Mouse (Mus musculus): ENCODE measurements around the gene Clec11a.

The Clec11a gene

GRCm38 (mm10) chr7:44306516-44307240, at the start of gene Clec11a:
Clec11a (minus strand) TSS chr7:44306902.
- DNase-seq (ENCODE audit: low read depth) = no peak

DNA sequence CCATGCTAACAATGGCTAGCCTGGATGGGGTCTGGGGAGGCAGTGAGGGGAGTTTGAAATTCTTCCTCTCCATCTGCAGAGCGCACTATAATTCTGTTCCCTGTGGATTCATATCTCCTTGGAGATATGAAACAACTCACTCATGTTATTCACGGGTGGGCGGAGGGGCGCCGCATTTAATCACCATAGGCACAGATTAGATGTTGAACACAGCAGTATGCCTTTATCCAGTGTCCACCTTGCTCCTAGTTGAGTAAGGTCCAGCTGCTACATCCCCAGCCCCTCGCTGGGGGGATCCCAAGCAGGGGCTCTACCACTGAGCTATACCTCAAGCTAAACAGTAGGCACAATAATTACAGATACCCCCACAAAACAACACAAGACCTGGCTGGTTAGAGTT, 48.7 kb upstream of the Clec11a start:
- DNase-seq (ENCODE audit: low read depth) = no peak

GRCm38 (mm10) chr7:44353601-44354340, 47.1 kb upstream of the Clec11a start:
- no peak for DNase-seq (ENCODE audit: low read depth)

GRCm38 (mm10) chr7:44352750-44353600, 46.3 kb upstream of the Clec11a start:
- DNase-seq (ENCODE audit: low read depth) = no peak

DNA sequence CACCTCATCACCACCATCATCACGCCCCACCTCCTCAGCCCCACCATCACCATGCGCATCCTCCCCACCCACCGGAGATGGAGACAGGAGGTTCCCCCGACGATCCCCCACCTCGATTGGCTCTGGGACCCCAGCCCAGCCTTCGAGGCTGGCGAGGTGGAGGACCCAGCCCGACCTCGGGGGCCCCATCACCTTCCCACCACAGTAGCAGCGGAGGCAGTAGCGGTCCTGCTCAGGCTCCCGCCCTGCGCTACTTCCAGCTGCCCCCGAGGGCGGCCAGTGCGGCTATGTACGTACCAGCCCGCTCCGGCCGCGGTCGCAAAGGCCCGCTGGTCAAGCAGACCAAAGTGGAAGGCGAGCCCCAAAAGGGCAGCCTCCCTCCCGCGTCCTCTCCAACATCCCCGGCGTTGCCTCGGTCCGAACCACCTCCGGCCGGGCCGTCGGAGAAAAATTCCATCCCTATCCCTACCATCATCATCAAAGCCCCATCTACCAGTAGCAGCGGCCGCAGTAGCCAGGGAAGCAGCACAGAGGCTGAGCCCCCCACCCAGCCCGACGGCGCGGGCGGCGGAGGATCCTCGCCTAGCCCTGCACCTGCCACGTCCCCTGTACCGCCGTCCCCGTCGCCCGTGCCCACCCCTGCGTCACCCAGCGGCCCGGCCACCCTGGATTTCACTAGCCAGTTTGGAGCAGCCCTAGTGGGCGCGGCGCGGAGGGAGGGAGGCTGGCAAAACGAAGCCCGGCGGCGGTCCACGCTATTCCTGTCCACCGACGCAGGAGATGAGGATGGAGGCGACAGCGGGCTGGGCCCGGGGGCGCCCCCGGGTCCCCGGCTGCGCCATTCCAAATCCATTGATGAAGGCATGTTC, 45.4 kb upstream of the Clec11a start:
- no peak for DNase-seq (ENCODE audit: low read depth)

DNA sequence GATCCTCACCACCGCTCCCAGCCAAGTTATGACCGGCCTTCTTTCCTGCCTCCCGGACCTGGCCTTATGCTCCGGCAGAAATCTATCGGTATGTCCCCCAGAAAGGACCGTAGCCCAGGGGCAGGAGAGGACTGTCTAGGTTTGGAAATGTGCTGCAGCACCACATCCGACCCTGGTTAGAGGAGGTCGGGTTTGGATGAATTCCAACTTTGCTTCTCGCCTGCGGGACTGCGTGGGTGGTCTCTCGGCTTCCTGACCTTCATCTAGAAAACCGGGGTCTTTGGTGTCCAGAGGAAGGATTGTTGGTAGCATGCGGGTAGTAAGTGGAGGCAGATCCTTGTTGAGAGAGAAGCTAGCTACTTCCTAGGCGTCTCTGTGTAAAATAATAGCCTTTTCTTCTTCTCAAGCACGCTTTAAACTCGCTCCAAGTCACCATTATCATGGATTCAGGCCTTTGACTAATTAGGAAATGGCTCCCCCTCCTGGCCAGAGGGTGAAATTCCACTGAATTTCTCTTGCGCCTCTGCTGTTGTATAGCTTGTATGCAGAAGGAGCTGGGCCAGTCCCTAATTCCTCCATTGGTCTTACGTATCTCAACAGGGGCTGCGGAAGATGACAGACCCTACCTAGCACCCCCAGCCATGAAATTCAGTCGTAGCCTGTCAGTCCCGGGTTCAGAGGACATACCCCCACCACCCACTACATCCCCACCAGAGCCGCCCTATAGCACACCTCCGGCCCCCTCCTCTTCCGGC, 44.4 kb upstream of the Clec11a start:
- peak; percentile 81 for DNase-seq (ENCODE audit: low read depth)

- DNase-seq (ENCODE audit: low read depth) = no peak
Measured at GRCm38 (mm10) chr7:44349043-44349442, 42.3 kb upstream of the Clec11a start.

DNA sequence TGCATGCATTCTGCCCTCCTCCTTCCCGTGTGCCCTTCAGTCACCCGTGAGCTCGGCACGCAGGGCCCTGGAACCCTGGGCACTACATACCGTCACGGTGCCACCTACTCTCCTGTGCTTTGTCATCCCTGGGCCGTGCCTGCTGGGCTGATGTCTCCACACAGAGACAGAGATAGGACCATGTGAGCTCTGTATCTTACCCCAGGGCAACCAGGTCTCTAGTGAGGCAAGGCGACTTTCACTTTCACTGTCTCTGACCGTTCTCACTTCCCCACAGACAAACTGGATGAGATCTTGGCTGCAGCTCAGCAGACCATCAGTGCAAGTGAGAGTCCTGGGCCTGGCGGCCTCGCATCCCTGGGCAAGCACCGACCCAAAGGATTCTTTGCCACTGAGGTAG, 37.9 kb upstream of the Clec11a start:
- DNase-seq (ENCODE audit: low read depth) = no peak

DNA sequence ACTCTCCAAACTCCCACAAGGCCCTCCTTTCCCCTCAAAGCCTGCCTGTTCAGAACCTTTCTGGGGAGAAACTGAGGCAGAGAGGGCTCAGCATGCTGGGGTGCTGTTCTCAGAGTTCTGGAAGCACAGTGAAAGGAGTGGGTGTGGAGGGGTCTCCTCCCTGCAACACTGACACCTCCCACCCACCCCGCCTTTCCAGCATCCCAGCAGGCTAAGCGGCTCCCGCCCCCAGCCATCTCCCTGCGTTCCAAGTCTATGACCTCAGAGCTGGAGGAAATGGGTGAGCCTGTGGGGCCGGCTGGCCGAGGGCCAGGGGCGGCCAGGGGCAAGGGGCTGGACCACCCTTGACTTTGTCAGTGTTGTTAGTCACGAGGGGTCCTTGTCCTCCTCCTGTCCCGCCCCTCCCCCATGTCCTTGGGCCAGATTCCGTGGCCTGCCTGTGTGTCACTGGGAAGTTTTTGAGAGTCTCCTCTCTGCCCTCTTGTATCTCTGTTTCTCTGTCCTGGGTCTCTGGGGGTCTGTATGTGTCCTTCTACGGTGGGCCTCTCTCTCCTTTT, 36.8 kb upstream of the Clec11a start:
- DNase-seq (ENCODE audit: low read depth) = no peak

- no peak for DNase-seq (ENCODE audit: low read depth)
Measured at GRCm38 (mm10) chr7:44341714-44342113, 35.0 kb upstream of the Clec11a start.

DNA sequence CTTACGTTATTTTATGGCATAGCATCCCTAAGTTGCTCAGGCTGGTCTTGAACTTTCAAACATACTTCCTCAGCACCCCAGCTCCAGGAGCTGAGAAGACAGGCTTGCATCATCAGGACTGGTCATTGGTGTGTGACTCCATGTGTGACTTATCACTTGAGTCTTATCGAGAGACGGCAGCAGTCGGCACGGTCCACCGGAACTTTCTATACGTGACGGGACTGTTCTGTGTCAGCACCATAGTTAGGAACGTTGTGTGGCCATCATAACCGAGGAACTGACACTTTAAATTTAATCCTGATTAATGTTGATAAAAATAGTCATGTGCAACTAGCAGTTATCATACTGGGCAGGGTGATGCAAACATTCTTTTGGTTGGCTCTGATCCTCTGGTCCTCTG, 34.4 kb upstream of the Clec11a start:
- DNase-seq (ENCODE audit: low read depth) = no peak

DNA sequence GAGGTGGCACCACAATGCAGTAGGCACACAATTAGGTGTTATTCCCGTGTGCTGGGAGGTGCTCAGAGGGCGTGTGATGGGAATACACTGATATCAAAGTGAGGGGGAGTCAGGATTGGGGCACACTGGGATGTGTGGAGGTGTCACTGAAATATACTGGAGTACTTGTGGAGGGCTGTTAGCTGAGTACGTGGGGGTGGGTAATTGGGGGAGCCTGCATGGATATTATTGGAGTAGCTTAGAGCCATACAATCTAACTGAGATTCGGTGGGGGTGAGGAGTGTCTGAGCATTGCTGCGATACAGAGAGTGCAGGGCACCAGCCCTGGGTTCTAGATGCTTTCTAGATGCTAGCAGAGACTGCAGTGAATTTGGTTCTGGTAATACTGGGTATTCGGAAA, 33.5 kb upstream of the Clec11a start:
- no peak for DNase-seq (ENCODE audit: low read depth)

DNA sequence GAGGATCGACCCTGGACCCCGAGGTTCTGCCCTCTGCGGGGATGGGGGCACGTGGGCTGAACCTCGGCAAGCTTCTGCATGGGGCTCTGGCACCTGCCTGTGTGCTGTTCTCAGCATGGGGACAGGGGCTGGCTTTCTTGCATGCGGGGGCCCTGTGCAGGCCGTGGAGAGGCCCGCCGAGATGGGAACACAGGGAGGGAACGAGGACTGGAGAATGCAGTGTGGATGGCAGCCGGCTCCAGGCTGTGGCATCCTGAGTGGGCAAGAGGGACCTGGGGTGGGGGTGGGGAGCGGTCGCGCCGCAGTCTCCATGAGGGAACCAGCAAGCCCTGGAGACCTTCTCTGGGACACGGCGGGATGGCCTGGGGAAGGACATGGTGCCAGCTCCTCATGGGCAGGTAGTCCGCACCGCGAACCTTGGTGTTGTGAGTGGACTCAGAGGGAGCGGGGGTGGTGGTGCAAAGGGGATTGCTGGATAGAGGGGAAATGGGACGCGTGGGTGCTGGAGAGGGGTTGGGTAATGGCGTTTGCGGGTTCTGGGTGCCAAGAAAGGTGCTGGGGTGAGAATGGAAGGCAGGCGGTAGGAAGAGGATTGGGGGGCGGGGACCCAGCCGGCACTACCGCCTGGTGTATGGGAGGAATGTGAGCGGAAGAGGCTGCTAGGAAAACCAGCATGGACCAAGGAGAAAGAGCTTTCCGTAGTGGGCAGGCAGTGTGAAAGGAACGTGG, 30.6 kb upstream of the Clec11a start:
- DNase-seq (ENCODE audit: low read depth) = no peak

DNA sequence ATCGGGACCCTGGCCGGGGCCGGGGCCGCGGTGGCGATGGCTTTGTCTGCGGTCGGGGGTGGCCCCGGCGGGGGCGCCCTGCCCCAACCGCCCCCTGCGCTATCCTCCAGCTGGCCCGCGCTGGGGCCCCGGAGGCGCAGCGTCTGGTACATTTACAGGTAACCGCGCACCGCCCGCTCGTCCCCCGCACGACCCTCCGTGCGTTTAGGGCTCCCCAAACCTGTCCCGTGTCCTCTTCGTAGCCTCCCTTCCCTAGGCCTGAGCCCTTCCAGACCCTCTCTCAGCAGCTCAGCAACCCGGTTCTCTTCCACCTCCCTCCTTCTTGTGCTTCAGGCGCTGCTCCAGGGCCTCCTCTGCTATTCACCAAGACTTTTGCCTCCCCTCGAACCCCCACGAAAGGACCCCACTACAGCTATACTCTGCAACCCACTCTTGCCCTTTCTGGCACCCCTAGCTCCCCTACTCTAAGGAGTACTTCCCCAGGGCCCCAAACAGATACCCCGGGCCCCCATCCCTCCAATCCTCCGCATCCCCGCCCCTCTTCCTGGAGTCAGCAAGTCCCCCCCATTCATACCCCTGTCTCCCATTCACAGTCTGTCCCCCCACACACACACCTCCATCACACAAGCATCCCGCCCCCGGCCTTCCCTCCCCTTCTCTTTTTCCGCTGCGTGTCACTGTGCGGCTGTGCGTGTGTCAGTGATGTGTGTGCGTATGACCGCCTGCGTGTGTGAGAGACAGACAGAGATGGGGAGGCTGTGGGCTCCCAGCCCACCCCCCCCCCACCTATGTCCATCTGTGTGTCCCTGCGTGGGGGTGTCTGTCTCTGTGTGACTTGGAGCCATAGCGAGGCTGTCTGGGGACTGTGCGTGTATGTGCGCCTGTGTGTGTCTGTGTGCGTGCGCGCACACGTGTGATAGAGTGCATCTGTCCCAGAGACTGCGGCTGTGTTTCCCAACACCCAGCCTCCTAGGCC, 29.6 kb upstream of the Clec11a start:
- no peak for DNase-seq (ENCODE audit: low read depth)

- no peak for DNase-seq (ENCODE audit: low read depth)
Measured at GRCm38 (mm10) chr7:44335031-44335878, 28.6 kb upstream of the Clec11a start.

DNA sequence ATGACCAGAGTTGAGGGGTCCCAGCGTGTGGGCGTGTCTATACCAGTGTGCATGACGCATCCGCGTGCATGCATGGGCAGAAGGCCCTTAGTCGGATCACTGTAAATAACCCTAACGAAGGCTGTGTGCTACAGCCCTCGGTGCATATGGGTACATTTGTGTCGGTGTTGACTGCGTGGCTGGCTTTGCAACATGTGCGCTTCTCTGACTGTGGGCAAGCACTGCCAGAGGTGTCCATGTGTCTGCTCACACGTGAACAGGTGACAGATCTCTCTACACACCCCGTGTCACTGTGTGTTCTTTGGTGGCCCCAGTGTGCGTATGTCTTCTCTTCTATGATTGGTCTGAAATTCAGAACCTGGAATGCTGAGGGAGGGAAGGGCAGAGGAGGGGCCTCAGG, 27.4 kb upstream of the Clec11a start:
- no peak for DNase-seq (ENCODE audit: low read depth)

DNA sequence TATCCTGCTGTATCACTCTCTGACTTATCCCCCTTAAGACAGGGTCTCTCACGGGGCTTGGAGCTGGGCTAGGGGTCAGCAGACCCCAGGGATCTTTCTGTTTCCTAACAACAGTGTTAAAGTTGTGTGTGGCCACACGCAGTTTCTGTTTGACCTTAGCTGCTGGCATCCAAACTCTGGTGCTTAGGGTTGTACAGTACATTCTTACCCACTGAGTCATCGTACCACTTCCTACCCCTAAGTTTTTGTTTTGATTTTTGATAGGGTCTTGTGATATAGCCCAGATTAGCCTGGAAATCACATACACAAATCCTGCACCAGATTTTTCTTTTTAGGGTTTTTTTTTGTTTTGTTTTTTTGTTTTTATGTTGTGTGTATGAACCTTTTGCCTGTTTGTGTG, 25.6 kb upstream of the Clec11a start:
- DNase-seq (ENCODE audit: low read depth) = no peak

- DNase-seq (ENCODE audit: low read depth) = no peak
Measured at GRCm38 (mm10) chr7:44326614-44327013, 19.9 kb upstream of the Clec11a start.
